In the genomic region with DNA sequence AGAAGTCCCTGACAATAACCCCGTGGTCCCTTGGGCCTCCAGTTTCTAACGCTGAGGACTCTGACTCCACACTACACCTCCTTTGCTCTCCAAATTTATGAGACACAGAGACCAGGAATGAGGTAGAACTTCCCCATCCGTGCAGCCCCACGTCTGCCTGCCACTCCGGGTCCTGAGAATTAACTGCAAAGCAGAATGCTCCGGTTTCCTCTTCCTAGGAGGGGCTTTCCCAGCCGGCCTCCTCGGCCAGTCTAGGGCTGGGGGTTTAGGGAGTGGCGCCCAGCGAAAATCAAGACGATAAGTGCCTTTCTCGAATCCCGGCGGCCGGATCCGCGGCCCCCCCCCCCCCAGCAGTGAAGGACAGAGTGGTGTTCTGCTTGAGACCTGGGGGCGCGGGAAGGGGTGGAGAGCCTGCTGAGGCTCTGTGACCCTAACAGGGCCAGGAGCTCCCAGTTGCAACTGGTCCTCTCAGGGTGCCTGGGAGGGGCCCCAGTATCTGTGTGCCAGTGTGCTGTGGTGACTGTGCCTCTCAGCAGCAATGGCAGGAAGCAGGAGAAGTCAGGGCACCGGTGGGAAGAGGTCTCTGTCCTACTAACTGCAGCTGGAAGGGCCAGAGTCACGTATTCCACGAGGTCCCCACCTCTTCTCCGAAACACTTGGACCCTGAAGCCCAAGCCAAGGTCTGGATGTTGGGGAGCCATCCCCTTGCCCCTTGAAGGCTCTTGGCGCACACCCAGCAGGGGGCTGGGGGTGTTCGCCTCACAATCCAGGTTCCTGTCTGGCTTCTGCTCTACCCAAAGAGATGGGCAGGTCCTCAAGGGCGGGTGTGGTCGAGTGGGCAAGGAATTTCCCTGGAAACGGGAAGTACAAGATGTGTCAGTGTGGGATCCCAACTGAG, we compare ENCODE assay signal across 7 mouse cellular contexts. TPM values are rescaled to one million over a fixed set of nuclear protein-coding genes. Genes with fewer than 3 reads are reported as not detected.
DNase-seq lines count a peak whose midpoint lies in the region; ATAC-seq and TF ChIP-seq lines count a peak whose summit lies in the region.

No protein-coding gene starts in this region.

- 5% methylated on average over 28 of the region's 28 CpGs for WGBS in embryonic facial prominence, embryonic 10.5 days
- whole genome bisulfite sequencing in hindbrain, embryonic 13.5 days: 6% methylated on average over 28 of the region's 28 CpGs
- WGBS in liver, embryonic 14.5 days (ENCODE audit: insufficient replicate concordance): 4% methylated on average over 28 of the region's 28 CpGs

- peak overlapping the region; percentile 84 for H3K27ac ChIP-seq in embryonic facial prominence, embryonic 10.5 days (replicated peaks)
- no peak overlapping the region for H3K27ac ChIP-seq in hindbrain, embryonic 13.5 days
- H3K27ac ChIP-seq in liver, embryonic 14.5 days: no peak overlapping the region

- peak overlapping the region; percentile 60; the same call in 1 of the 2 replicates for H3K9ac ChIP-seq in hindbrain, embryonic 13.5 days
- H3K9ac ChIP-seq in liver, embryonic 14.5 days (replicated peaks): no peak overlapping the region

- H3K4me1 ChIP-seq in E14TG2a.4 (replicated peaks; ENCODE audit: low read depth, low read length): peaks cover 84% of the 10 kb centered on the region
- H3K4me1 ChIP-seq in embryonic facial prominence, embryonic 10.5 days: peaks cover 66% of the 10 kb centered on the region
- H3K4me1 ChIP-seq in hindbrain, embryonic 13.5 days (replicated peaks): peaks cover 12% of the 10 kb centered on the region
- peaks cover 0 to 8% of the 10 kb centered on the region in 2 experiments; a peak in 2 of 4 replicates for H3K4me1 ChIP-seq in liver, embryonic 14.5 days (replicated peaks; ENCODE audit: control insufficient read depth in 2 of 2, insufficient read depth in 2 of 2, low read length in 1 of 2)

- H3K4me3 ChIP-seq in E14TG2a.4 (replicated peaks; ENCODE audit: low read length): peak overlapping the region; percentile 69
- H3K4me3 ChIP-seq in embryonic facial prominence, embryonic 10.5 days: peak overlapping the region; percentile 46
- H3K4me3 ChIP-seq in hindbrain, embryonic 13.5 days: 0 out of 2 replicates have a peak overlapping the region, but pooled peaks have one; percentile 4
- H3K4me3 ChIP-seq in liver, embryonic 14.5 days (ENCODE audit: insufficient read depth in 1 of 2, low read depth in 2 of 2, low read length in 2 of 2): no peak overlapping the region

- H3K9me3 ChIP-seq in E14TG2a.4 (ENCODE audit: low read length): no peaks in the 10 kb centered on the region
- no peaks in the 10 kb centered on the region for H3K9me3 ChIP-seq in embryonic facial prominence, embryonic 10.5 days
- no peaks in the 10 kb centered on the region for H3K9me3 ChIP-seq in hindbrain, embryonic 13.5 days
- H3K9me3 ChIP-seq in liver, embryonic 14.5 days (ENCODE audit: control insufficient read depth, low read length): no peaks in the 10 kb centered on the region

- TF ChIP-seq EP300 in liver, embryonic 14.5 days (IDR thresholded peaks at IDR 0.05; ENCODE audit: low read depth): no peak

- H3K4me2 ChIP-seq in hindbrain, embryonic 13.5 days: peak overlapping the region; percentile 40
- H3K4me2 ChIP-seq in liver, embryonic 14.5 days (ENCODE audit: low read depth): peak overlapping the region; percentile 30

- DNase-seq in embryonic facial prominence, embryonic 10.5 days (ENCODE audit: low spot score): peak; percentile 45
- no peak for DNase-seq in liver, embryonic 14.5 days (ENCODE audit: low read depth in 3 of 3, low spot score in 3 of 3)
- peak; percentile 60 for DNase-seq in thymus, postnatal 4 days
- no peak for DNase-seq in spleen, postnatal 36 days (ENCODE audit: low spot score in 2 of 2)
- no peak for DNase-seq in cerebellum, adult 9-11 months

- TF ChIP-seq CTCF in E14TG2a.4 (conservative IDR thresholded peaks at IDR 0.05; ENCODE audit: low read length): no peak
- no peak for TF ChIP-seq CTCF in liver, embryonic 14.5 days (IDR thresholded peaks at IDR 0.05; ENCODE audit: low read depth)

- H3K27me3 ChIP-seq in E14TG2a.4 (ENCODE audit: insufficient read depth, low read length): peaks cover 17% of the 10 kb centered on the region; the same call in 1 of the 2 replicates
- peaks cover 45% of the 10 kb centered on the region for H3K27me3 ChIP-seq in embryonic facial prominence, embryonic 10.5 days (replicated peaks; ENCODE audit: low read depth, poor library complexity, severe bottlenecking)
- peaks cover 28% of the 10 kb centered on the region for H3K27me3 ChIP-seq in hindbrain, embryonic 13.5 days
- H3K27me3 ChIP-seq in liver, embryonic 14.5 days (ENCODE audit: control insufficient read depth, insufficient read depth, low read length): no peaks in the 10 kb centered on the region

- H3K36me3 ChIP-seq in E14TG2a.4 (ENCODE audit: insufficient read depth, low read length): 0 out of 2 replicates have a peak, but pooled peaks cover 3% of the 10 kb centered on the region
- no peaks in the 10 kb centered on the region for H3K36me3 ChIP-seq in embryonic facial prominence, embryonic 10.5 days (replicated peaks)
- no peaks in the 10 kb centered on the region for H3K36me3 ChIP-seq in hindbrain, embryonic 13.5 days
- H3K36me3 ChIP-seq in liver, embryonic 14.5 days (replicated peaks; ENCODE audit: control insufficient read depth, insufficient read depth, low read depth): no peaks in the 10 kb centered on the region

- no peak for ATAC-seq in hindbrain, embryonic 13.5 days (ENCODE audit: low FRiP score)
- no peak for ATAC-seq in liver, embryonic 14.5 days (ENCODE audit: insufficient read depth)

RNA-seq across cellular contexts. Expression of a gene that starts 6.6 kb away (rescaled TPM):
- polyA plus RNA-seq in embryonic facial prominence, embryonic 10.5 days (2016; fragmentation: Nextera tagmentation; extraction: Ambion mirVana): 32.0 and 32.8 TPM in 2 replicates
- 24.8 and 27.2 TPM in 2 replicates for polyA plus RNA-seq in hindbrain, embryonic 13.5 days (2015; fragmentation: Nextera tagmentation; extraction: Ambion mirVana)
- polyA plus RNA-seq in liver, embryonic 14.5 days (2012; rRNA removed): 5.3 and 7.3 TPM in 2 replicates
- 3.5 and 3.6 TPM in 2 replicates for polyA plus RNA-seq in liver, embryonic 14.5 days (2014; fragmentation: Nextera tagmentation; extraction: Ambion mirVana)

RNA-seq across cellular contexts. Expression of a gene that starts 19.9 kb away (rescaled TPM):
- not detected in 2 replicates for polyA plus RNA-seq in embryonic facial prominence, embryonic 10.5 days (2016; fragmentation: Nextera tagmentation; extraction: Ambion mirVana)
- not detected in 2 replicates for polyA plus RNA-seq in hindbrain, embryonic 13.5 days (2015; fragmentation: Nextera tagmentation; extraction: Ambion mirVana)
- polyA plus RNA-seq in liver, embryonic 14.5 days (2012; rRNA removed): 0.03 TPM in 1 of 2 replicates, not detected in the other
- not detected in 2 replicates for polyA plus RNA-seq in liver, embryonic 14.5 days (2014; fragmentation: Nextera tagmentation; extraction: Ambion mirVana)

RNA-seq across cellular contexts. Expression of a gene that starts 38.5 kb away (rescaled TPM):
- polyA plus RNA-seq in embryonic facial prominence, embryonic 10.5 days (2016; fragmentation: Nextera tagmentation; extraction: Ambion mirVana): not detected in 2 replicates
- polyA plus RNA-seq in hindbrain, embryonic 13.5 days (2015; fragmentation: Nextera tagmentation; extraction: Ambion mirVana): not detected in 2 replicates
- not detected in 2 replicates for polyA plus RNA-seq in liver, embryonic 14.5 days (2012; rRNA removed)
- polyA plus RNA-seq in liver, embryonic 14.5 days (2014; fragmentation: Nextera tagmentation; extraction: Ambion mirVana): not detected in 2 replicates

RNA-seq across cellular contexts. Expression of a gene that starts 49.9 kb away (rescaled TPM):
- not detected in 2 replicates for polyA plus RNA-seq in embryonic facial prominence, embryonic 10.5 days (2016; fragmentation: Nextera tagmentation; extraction: Ambion mirVana)
- polyA plus RNA-seq in hindbrain, embryonic 13.5 days (2015; fragmentation: Nextera tagmentation; extraction: Ambion mirVana): 0.58 TPM in 1 of 2 replicates, not detected in the other
- 1.2 and 3.3 TPM in 2 replicates for polyA plus RNA-seq in liver, embryonic 14.5 days (2012; rRNA removed)
- polyA plus RNA-seq in liver, embryonic 14.5 days (2014; fragmentation: Nextera tagmentation; extraction: Ambion mirVana): 2.9 and 3.7 TPM in 2 replicates

Comparison
In these comparisons a context has a peak if more than half of its experiments do, and no peak if none do; other contexts are left out.
1. H3K4me3 ChIP-seq: peak in E14TG2a.4 (single experiment), embryonic facial prominence, embryonic 10.5 days (single experiment) and hindbrain, embryonic 13.5 days (single experiment); none in liver, embryonic 14.5 days (0 of 2).
2. DNase-seq: peak in embryonic facial prominence, embryonic 10.5 days (single experiment) and thymus, postnatal 4 days (single experiment); none in liver, embryonic 14.5 days (0 of 3), spleen, postnatal 36 days (0 of 2) and cerebellum, adult 9-11 months (single experiment).